Mouse (Mus musculus): ENCODE measurements around the gene 4930432K21Rik.

The 4930432K21Rik gene

GRCm38 (mm10) chr8:84192023-84192422 lies 44.2 kb downstream of the 4930432K21Rik start:
- DNase-seq (ENCODE audit: extremely low read depth, low read depth) = peak; percentile 43

- peak; percentile 27 for DNase-seq (ENCODE audit: extremely low read depth, low read depth)
Measured at GRCm38 (mm10) chr8:84192555-84192954, 44.7 kb downstream of the 4930432K21Rik start.

GRCm38 (mm10) chr8:84193161-84193560 lies 45.3 kb downstream of the 4930432K21Rik start:
- DNase-seq (ENCODE audit: extremely low read depth, low read depth) = no peak

DNA sequence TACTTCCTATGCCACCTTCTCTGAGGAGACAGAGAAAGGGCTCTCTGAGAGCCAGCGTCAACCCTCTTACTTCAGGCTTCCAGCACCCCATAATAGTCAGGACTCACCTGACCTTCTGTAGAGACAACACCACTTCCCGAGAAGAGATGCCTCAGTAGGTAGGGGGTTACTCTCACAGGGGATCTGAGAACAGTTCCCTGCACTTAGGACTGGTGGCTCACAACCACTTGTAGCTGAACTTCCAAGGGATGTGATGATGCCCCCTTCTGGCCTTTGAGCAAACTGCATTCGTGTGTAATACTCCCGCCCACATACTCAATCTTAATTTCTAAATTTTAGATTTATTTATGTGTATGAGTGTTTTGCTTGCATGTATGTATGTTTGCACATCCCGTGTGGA lies 45.7 kb downstream of the 4930432K21Rik start:
- DNase-seq (ENCODE audit: extremely low read depth, low read depth) = peak; percentile 23

DNA sequence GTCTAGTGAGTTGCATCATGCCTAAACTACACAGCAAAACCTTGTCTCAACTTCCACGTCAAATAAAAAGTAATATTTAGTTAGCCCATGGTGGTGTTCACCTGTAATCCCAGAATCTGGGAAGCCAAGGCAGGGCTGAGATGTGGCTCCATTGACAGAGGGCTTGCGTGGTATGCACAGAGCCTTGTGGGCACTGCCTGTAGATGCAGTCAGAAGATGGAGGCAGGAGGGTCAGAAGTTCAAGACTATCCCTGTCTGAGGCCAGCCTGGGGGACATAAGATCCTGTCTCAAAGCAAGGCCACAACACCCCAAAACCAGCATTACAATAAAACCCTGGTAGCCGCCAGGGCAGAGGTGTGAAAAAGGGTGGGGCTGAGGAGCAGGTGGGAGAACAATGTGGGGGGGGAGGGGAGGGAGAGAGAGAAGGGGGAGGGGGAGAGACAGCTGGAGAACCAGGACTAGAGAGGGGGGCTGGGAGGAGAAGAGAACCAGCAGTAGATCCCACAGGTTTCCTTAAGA lies 46.5 kb downstream of the 4930432K21Rik start:
- DNase-seq (ENCODE audit: extremely low read depth, low read depth) = no peak

- DNase-seq (ENCODE audit: extremely low read depth, low read depth) = no peak
Measured at GRCm38 (mm10) chr8:84197141-84197921, 49.5 kb downstream of the 4930432K21Rik start.

GRCm38 (mm10) chr8:84197922-84198774 lies 50.3 kb downstream of the 4930432K21Rik start:
- DNase-seq (ENCODE audit: extremely low read depth, low read depth) = peak; percentile 80

GRCm38 (mm10) chr8:84198871-84199270 lies 51.0 kb downstream of the 4930432K21Rik start:
- DNase-seq (ENCODE audit: extremely low read depth, low read depth) = no peak

DNA sequence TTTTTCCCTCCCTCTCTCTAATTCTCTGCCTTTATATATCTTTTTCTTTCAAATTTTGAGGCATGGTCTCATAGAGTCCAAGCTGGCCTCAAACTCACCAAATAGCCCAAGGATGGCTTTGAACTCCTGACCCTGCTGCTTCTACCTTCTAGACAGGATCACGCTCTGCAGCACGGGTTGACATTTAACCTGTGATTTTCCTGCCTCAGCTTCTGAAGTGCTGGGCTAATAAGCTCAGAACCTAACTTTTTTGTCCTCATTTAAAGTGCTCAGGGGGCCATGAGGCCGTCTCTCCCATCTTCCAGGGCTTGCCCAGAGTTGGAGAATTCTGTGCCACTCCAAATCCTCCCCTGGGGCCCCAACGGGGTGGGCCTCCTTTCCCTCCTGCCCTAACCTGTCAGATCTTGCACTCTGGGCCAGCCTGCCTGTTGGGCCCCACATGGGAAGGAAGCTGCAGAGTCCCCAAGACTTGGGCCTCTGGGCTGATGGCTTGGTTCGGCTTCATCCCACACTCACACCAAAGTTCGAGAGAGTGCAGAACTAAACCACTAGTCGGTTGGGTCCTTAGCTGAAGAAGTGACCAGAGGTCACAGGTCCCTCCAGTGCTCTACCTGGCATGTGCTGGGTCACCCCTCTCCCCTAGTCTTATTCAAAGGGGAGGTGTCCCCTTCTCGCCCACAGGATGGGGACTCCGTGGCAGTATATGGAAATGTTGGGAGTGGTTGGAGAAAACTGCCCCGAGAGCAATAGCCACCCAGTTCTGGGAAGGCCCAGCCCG lies 51.7 kb downstream of the 4930432K21Rik start:
- DNase-seq (ENCODE audit: extremely low read depth, low read depth) = no peak

DNA sequence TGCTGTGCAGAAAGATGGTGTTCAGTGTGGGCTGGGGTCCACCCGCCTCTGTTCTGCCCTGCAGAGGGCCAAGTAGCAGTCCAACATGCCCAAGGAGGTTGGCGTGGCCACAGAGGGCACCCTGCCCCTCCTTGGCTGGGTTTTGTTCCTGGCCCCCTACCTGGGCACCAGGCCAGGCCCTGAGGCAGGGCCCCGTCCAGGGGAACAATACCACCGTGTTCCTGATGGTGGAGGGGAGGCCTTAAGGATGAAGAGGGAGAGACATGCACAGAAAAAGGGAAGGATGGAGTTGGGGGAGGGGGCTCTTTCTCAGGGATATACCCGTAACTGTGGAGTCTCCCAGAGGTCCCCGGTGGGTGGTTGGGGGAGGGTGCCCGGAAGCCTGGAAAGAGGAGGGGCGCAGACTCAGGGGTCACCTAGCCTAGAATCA lies 52.3 kb downstream of the 4930432K21Rik start:
- no peak for DNase-seq (ENCODE audit: extremely low read depth, low read depth)

DNA sequence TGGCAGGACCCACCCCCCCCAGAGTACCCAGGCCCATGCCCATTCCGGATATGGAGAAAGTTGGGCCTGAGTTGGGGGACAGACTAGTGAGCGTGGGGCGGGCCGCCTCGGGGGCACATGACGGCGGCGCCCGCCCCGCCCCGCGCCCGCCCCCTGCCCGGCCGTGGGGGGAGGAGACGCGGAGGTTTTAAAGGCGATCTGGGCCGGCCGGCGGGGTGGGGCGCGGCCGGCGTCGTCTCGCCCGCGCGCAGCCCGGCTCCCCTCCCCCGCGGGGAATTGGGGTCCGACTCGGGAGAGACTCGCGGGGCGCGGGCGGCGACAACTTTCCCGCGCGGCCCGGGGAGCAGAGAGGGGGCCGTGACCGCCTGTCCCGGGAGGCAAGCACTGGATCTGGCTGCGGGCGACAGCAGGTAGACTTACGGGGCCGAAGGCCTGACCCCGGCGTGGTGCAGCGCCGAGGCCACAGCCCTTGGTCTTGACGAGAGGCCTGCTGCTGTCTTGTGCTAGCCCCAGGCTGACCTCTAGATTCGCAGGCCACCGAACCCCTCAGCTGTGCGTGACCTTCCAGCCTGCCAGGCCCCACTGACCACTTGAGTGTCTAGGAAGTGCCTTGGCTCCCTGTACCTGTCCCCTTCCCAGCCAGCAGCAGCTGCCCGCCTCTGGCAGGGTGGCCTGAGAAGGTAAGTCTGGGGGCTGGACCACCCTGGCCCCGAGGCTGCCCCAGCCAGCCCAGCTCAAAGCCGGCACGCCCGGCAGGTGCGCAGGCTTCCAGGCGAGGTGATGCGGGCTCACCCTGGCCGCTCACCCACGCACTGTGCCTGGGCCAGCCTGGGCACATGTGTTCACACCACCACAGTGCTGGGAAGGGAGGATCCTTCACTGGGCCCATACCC lies 53.1 kb downstream of the 4930432K21Rik start:
- no peak for DNase-seq (ENCODE audit: extremely low read depth, low read depth)

GRCm38 (mm10) chr8:84201545-84202245 lies 53.9 kb downstream of the 4930432K21Rik start:
- no peak for DNase-seq (ENCODE audit: extremely low read depth, low read depth)

DNA sequence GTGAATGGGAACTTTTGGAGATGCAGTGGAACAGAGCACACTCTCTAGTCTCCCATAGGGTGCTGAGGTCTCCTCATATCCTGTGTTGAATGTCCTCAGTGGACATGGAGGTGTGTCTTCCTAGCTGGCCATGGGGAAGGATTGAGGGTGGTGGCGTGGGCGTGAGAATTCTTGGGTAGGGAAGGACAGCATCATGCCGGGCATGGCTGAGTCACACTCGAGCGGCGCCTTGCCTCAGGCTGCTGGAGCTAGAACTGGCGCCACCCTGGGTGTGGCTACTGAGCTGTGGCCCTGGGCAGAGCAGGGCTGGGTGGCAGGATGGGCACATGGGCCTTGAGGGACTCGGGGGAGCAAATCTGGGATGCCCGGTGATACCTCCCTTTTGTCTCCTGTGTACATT lies 54.6 kb downstream of the 4930432K21Rik start:
- DNase-seq (ENCODE audit: extremely low read depth, low read depth) = no peak

GRCm38 (mm10) chr8:84202938-84203917 lies 55.4 kb downstream of the 4930432K21Rik start:
- DNase-seq (ENCODE audit: extremely low read depth, low read depth) = no peak

DNA sequence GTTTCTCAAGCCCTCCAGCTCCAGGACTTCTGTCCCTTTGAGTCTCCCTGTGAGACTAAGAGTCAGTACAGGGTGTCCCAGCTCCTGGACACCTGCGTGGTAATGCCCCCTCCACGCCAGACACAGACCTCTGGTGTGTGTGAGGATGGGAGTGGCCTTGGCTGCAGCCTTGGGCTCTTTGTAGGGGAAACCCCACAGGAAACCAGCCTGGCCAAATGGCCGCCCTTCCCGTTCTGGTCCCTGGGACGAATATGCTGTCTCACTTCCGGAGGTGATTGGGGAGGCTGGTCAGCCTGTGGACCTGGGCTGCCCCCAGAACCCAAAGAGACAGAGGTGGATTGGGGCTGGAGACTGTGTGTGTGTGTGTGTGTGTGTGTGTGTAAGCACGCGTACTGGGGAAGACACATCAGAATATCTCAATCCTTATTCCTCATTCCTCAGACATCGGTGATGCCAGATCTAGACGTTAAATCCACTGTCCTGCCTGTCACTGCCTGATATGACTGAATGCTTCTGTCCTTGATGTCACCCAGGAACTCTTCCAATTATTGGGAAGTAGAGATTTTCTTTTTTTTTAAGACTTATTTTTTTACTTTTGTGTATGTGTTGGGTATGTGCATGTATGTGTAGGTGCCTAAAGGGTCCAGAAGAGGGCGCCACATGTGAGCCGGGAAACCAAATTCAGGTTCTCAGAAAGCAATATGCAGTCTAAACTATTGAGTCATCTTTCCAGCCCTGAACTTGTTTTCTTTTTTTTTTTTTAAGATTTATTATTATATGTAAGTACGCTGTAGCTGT lies 56.3 kb downstream of the 4930432K21Rik start:
- no peak for DNase-seq (ENCODE audit: extremely low read depth, low read depth)

DNA sequence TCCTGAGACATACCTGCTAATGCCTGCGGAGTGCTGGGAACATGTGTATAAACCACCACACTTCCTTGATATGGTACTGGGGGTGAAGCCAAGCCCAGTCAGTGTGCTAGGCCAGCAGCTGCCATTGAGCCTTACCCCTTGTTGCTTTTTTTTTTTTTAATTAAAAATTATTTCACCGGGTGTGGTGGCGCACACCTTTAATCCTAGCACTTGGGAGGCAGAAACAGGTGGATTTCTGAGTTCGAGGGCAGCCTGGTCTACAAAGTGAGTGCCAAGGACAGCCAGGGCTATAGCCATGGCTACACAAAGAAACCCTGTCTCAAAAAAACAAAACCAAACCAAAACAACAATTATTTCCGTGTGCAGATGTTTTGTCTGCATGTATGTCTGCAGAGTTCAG lies 57.2 kb downstream of the 4930432K21Rik start:
- no peak for DNase-seq (ENCODE audit: extremely low read depth, low read depth)

DNA sequence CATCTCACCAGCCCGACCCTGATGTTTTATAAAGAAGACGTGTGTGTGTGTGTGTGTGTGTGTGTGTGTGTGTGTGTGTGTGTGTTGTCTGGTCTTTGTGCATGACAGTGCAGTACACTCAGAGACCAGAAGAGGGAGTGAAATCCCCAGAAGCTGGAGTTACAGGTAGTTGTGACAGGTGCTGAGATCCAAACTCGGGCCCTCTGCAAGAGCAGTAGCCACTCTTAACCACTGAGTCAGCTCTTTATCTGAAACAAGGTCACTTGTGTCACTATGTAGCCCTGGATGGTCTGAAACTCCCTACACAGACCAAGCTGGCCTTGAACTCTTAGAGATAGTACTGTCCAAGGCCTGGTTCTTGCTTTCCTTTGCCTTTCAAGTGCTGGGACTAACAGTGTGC lies 58.8 kb downstream of the 4930432K21Rik start:
- DNase-seq (ENCODE audit: extremely low read depth, low read depth) = no peak

- DNase-seq (ENCODE audit: extremely low read depth, low read depth) = peak; percentile 21
Measured at GRCm38 (mm10) chr8:84207811-84208210, 60.0 kb downstream of the 4930432K21Rik start.
